Mouse (Mus musculus) kidney, embryonic 14.5 days (tissue): Measurements from ENCODE around the gene Gm4559. TPM values are rescaled to one million over a fixed set of nuclear protein-coding genes. Genes with fewer than 3 reads are reported as not detected.
"Not testable (repeated sequence)": the region's sequence is repeated elsewhere in the genome, so short reads cannot be mapped to it uniquely, and the experiment has no call there.

Source experiments
- ATAC-seq: fragments of 200-750 bp; cut with Nextera tagmentation; 2 replicates; pipeline ENCODE4 v1.8.0; 2017; ENCODE audit warnings: moderate number of reproducible peaks, mild to moderate bottlenecking, moderate TSS enrichment, moderate library complexity; ENCODE audit not compliant: low FRiP score, low TSS enrichment
- H3K27ac ChIP-seq: fragments of 300-500 bp; sonication (generic); 2 replicates; pipeline ENCODE4 v1.5.1; 2014; ENCODE audit warnings: low read depth, mild to moderate bottlenecking, low read length, moderate library complexity, mixed read lengths
- H3K27me3 ChIP-seq: fragments of 300-500 bp; sonication (generic); 2 replicates; pipeline ENCODE4 v1.6.1; 2014; ENCODE audit warnings: mild to moderate bottlenecking, low read length; ENCODE audit not compliant: control insufficient read depth, insufficient read depth
- H3K36me3 ChIP-seq: fragments of 300-500 bp; sonication (generic); 2 replicates; pipeline ENCODE4 v1.6.1; 2014; ENCODE audit warnings: low read length, mixed read lengths; ENCODE audit not compliant: control insufficient read depth, insufficient read depth
- H3K4me1 ChIP-seq: fragments of 300-500 bp; sonication (generic); 2 replicates; pipeline ENCODE4 v1.6.1; 2014; ENCODE audit warnings: low read length, mixed read lengths; ENCODE audit not compliant: control insufficient read depth, insufficient read depth
- H3K4me2 ChIP-seq: fragments of 300-500 bp; sonication (generic); replicated peaks from 2 replicates; pipeline ENCODE4 v1.6.1; 2014; ENCODE audit warnings: low read depth, mild to moderate bottlenecking, low read length
- H3K4me3 ChIP-seq: fragments of 300-500 bp; sonication (generic); 2 replicates; pipeline ENCODE4 v1.5.1; 2014; ENCODE audit warnings: mild to moderate bottlenecking, low read length
- H3K9ac ChIP-seq: fragments of 300-500 bp; sonication (generic); 2 replicates; pipeline ENCODE4 v1.6.1; 2014; ENCODE audit warnings: low read depth, mild to moderate bottlenecking, low read length, moderate library complexity
- H3K9me3 ChIP-seq: fragments of 300-500 bp; sonication (generic); 2 replicates; pipeline ENCODE4 v1.6.1; 2016; ENCODE audit warnings: low read length; ENCODE audit not compliant: control insufficient read depth
- WGBS: fragments of 180-500 bp; shearing (Covaris S2); extraction: QIAGEN DNeasy Blood & Tissue Kit; methylation state at CpG from one replicate; pipeline ENCODE4 v1.1.7; 2014; 5-methylcytosine and 5-hydroxymethylcytosine counted together
- polyA plus RNA-seq: library from polyadenylated mRNA; unstranded; fragments of >200 nt; fragmentation: Nextera tagmentation; extraction: Ambion mirVana; gene quantifications from 2 replicates; pipeline ENCODE4 v1.2.1, GENCODE M21; 2014

Gm4559 gene
- polyA plus RNA-seq: not detected in 2 replicates

- not testable (repeated sequence) for H3K4me2 ChIP-seq, H3K9me3 ChIP-seq, ATAC-seq
Observed at GRCm38 (mm10) chr7:142274263-142274662, at the start of gene Gm4559. Gm4559 (minus strand) TSS chr7:142274363.

GRCm38 (mm10) chr7:142323396-142324117 lies 49.4 kb upstream of the Gm4559 start:
- no peak overlapping the region for H3K9ac ChIP-seq
- H3K36me3 ChIP-seq: no peaks in the 10 kb centered on the region
- no peaks in the 10 kb centered on the region for H3K9me3 ChIP-seq
- H3K27ac ChIP-seq: no peak overlapping the region
- H3K4me1 ChIP-seq: peaks cover 5% of the 10 kb centered on the region; the same call in 1 of the 2 replicates
- H3K4me3 ChIP-seq: no peak overlapping the region
- ATAC-seq: no peak
- 92% methylated on average over 12 of the region's 12 CpGs for WGBS
- no peaks in the 10 kb centered on the region for H3K27me3 ChIP-seq
- H3K4me2 ChIP-seq: no peak overlapping the region

More at GRCm38 (mm10) chr7:142274263-142274662, at the start of gene Gm4559:
- not testable (repeated sequence) for H3K36me3 ChIP-seq, H3K4me3 ChIP-seq, H3K27me3 ChIP-seq, H3K9ac ChIP-seq, H3K27ac ChIP-seq, H3K4me1 ChIP-seq

- H3K9me3 ChIP-seq: no peaks in the 10 kb centered on the region
- no peak overlapping the region for H3K4me3 ChIP-seq
- peaks cover 5% of the 10 kb centered on the region; the same call in 1 of the 2 replicates for H3K4me1 ChIP-seq
- 86% methylated on average over 6 of the region's 6 CpGs for WGBS
- no peak overlapping the region for H3K4me2 ChIP-seq
- H3K9ac ChIP-seq: no peak overlapping the region
- H3K27me3 ChIP-seq: no peaks in the 10 kb centered on the region
- no peaks in the 10 kb centered on the region for H3K36me3 ChIP-seq
- H3K27ac ChIP-seq: no peak overlapping the region
- ATAC-seq: no peak
Observed at GRCm38 (mm10) chr7:142322641-142323040, 48.5 kb upstream of the Gm4559 start.

- not testable (repeated sequence) for H3K4me2 ChIP-seq, ATAC-seq, H3K27me3 ChIP-seq, H3K4me3 ChIP-seq, H3K36me3 ChIP-seq, H3K9ac ChIP-seq, H3K9me3 ChIP-seq, H3K4me1 ChIP-seq, H3K27ac ChIP-seq
- 57% methylated on average over 3 of the region's 10 CpGs for WGBS
Observed at GRCm38 (mm10) chr7:142321637-142322306, 47.6 kb upstream of the Gm4559 start.

GRCm38 (mm10) chr7:142320906-142321305 lies 46.7 kb upstream of the Gm4559 start:
- Histone ChIP-seq H3K9me3 (no peaks in the 10 kb centered on the region), H3K4me1 (peaks cover 5% of the 10 kb centered on the region; the same call in 1 of the 2 replicates), H3K36me3 (no peaks in the 10 kb centered on the region), H3K27me3 (no peaks in the 10 kb centered on the region), H3K4me2 (no peak overlapping the region), H3K9ac (no peak overlapping the region; the same call in 1 of the 2 replicates), H3K27ac (peak overlapping the region; percentile 2; the same call in 1 of the 2 replicates), H3K4me3 (no peak overlapping the region)
- ATAC-seq: peak; percentile 65
- 17% methylated on average over 2 of the region's 2 CpGs for WGBS

GRCm38 (mm10) chr7:142319124-142319523 lies 45.0 kb upstream of the Gm4559 start:
- Histone ChIP-seq H3K4me3 (no peak overlapping the region), H3K36me3 (no peaks in the 10 kb centered on the region), H3K9ac (no peak overlapping the region), H3K27ac (no peak overlapping the region), H3K4me1 (peaks cover 5% of the 10 kb centered on the region; the same call in 1 of the 2 replicates), H3K9me3 (no peaks in the 10 kb centered on the region), H3K4me2 (no peak overlapping the region), H3K27me3 (no peaks in the 10 kb centered on the region)
- no peak for ATAC-seq
- WGBS: 84% methylated on average over 11 of the region's 11 CpGs

GRCm38 (mm10) chr7:142317216-142317615 lies 43.1 kb upstream of the Gm4559 start:
- H3K4me2 ChIP-seq: no peak overlapping the region
- no peaks in the 10 kb centered on the region for H3K36me3 ChIP-seq
- H3K9me3 ChIP-seq: no peaks in the 10 kb centered on the region
- ATAC-seq: no peak
- no peak overlapping the region for H3K4me3 ChIP-seq
- peaks cover 5% of the 10 kb centered on the region; the same call in 1 of the 2 replicates for H3K4me1 ChIP-seq
- H3K27ac ChIP-seq: no peak overlapping the region; the same call in 1 of the 2 replicates
- no peak overlapping the region for H3K9ac ChIP-seq
- WGBS: 60% methylated on average over 5 of the region's 5 CpGs
- H3K27me3 ChIP-seq: no peaks in the 10 kb centered on the region

GRCm38 (mm10) chr7:142316558-142316957 lies 42.4 kb upstream of the Gm4559 start:
- peaks cover 5% of the 10 kb centered on the region; the same call in 1 of the 2 replicates for H3K4me1 ChIP-seq
- H3K36me3 ChIP-seq: no peaks in the 10 kb centered on the region
- H3K4me2 ChIP-seq: no peak overlapping the region
- H3K9ac ChIP-seq: no peak overlapping the region
- H3K27ac ChIP-seq: no peak overlapping the region
- H3K4me3 ChIP-seq: no peak overlapping the region
- peak; percentile 76; the same call in 1 of the 2 replicates for ATAC-seq
- WGBS: 40% methylated on average over 6 of the region's 6 CpGs
- no peaks in the 10 kb centered on the region for H3K27me3 ChIP-seq
- H3K9me3 ChIP-seq: no peaks in the 10 kb centered on the region
